Mouse (Mus musculus): Measurements from ENCODE around the gene Kcnk12. TPM values are rescaled to one million over a fixed set of nuclear protein-coding genes. Genes with fewer than 3 reads are reported as not detected.

The Kcnk12 gene
- polyA plus RNA-seq, 1 experiment from 2014 or later: 0.12 TPM

DNA sequence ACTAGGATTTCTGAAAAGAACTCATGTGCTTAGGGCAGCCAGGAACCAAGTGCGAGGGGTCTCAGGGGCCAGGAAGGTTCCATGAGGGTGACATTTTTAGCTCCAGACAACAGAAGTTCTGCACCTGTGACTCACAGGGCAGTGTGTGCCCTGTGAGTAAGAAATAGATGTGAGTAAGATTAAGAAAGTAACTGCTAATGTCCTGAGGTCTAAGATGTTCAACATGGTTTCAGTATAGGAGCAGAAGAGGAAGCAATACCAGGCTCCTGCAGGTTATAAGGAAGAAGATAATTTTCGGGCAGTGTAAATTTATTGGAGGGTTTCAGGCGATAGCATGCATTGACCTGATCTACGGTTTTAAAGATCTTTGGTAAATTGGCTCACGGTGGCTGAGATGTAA is 16.6 kb downstream of the Kcnk12 start:
- peaks cover 15% of the 10 kb centered on the region; the same call in 1 of the 2 replicates for H3K4me1 ChIP-seq (replicated peaks)
- H3K4me3 ChIP-seq: no peak overlapping the region
- WGBS: 92% methylated on average over 5 of the region's 5 CpGs
- H3K9me3 ChIP-seq: no peaks in the 10 kb centered on the region
- no peak overlapping the region for H3K27ac ChIP-seq
- no peak for DNase-seq (ENCODE audit: low spot score)
- no peaks in the 10 kb centered on the region for H3K36me3 ChIP-seq
- H3K27me3 ChIP-seq (ENCODE audit: insufficient read depth, poor library complexity, severe bottlenecking): peaks cover 15% of the 10 kb centered on the region; the same call in 1 of the 2 replicates

DNA sequence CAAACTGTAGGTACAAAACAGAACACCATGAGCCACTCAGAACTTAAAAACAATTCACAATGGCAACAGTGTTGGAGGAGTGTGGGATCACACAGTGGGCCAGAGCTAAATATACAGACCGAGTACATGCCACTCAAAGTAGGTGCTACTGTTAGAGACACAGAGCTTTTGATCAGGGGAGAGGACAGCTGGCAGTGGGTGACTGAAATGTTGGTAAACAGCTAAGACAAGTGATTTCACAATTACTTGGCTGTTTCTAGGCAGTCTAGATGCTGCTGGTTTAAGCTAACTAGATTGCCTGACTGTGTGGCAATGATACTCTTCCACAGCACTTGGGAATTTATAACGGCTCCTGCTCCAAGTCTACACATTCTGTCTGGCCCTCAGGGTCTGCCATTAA is 17.6 kb downstream of the Kcnk12 start:
- Histone ChIP-seq H3K36me3 (no peaks in the 10 kb centered on the region), H3K27me3 (ENCODE audit: insufficient read depth, poor library complexity, severe bottlenecking) (peaks cover 15% of the 10 kb centered on the region; the same call in 1 of the 2 replicates), H3K4me3 (no peak overlapping the region), H3K4me1 (replicated peaks) (peaks cover 15% of the 10 kb centered on the region; the same call in 1 of the 2 replicates), H3K9me3 (no peaks in the 10 kb centered on the region), H3K27ac (no peak overlapping the region)
- DNase-seq (ENCODE audit: low spot score): no peak
- 55% methylated on average over 2 of the region's 2 CpGs for WGBS

DNA sequence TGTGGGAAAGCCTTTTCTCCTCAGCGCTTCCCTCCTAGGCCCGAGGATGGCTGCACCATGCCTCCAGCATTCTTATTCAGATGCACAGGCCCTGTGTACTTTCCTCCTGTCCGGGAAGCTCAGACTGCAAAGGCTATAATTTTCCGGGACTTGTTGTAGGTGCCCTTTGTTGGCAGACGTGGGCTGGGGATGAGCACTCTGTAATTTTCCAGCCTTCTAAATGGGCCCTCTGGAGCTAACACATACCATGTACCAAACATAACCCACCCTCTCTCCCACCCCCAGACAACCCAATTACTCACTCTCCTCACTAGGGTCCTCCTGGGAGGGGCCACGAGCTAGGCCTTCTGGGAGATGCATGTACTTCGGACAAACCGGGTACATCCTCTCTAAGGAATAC is 22.8 kb downstream of the Kcnk12 start:
- Histone ChIP-seq H3K27ac (no peak overlapping the region), H3K4me3 (no peak overlapping the region), H3K9me3 (0 out of 2 replicates have a peak, but pooled peaks cover 2% of the 10 kb centered on the region), H3K4me1 (replicated peaks) (peaks cover 4% of the 10 kb centered on the region; the same call in 1 of the 2 replicates), H3K36me3 (no peaks in the 10 kb centered on the region), H3K27me3 (ENCODE audit: insufficient read depth, poor library complexity, severe bottlenecking) (0 out of 2 replicates have a peak, but pooled peaks cover 3% of the 10 kb centered on the region)
- 89% methylated on average over 8 of the region's 8 CpGs for WGBS
- DNase-seq (ENCODE audit: low spot score): no peak

DNA sequence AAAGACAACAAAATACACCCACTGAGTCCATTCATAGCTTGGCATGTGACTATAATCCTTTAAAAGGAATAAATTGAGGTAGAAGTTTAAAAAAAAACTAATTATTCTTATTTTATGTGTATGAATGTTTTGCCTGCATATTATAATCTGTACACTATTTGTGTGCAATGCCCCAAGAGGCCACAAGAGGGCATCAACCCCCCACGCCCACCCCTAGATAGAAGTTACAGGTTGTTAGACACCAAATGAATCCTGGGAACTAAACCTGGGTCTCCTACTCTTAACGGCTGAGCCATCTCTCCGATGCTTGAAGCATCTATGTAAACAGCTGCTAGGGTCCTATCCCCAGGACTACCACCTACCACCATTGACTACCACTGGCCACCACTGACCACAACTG is 24.6 kb downstream of the Kcnk12 start:
- WGBS: 82% methylated on average over 3 of the region's 3 CpGs
- no peaks in the 10 kb centered on the region for H3K4me1 ChIP-seq (replicated peaks)
- 0 out of 2 replicates have a peak, but pooled peaks cover 1% of the 10 kb centered on the region for H3K27me3 ChIP-seq (ENCODE audit: insufficient read depth, poor library complexity, severe bottlenecking)
- H3K9me3 ChIP-seq: 0 out of 2 replicates have a peak, but pooled peaks cover 2% of the 10 kb centered on the region
- DNase-seq (ENCODE audit: low spot score): no peak
- no peak overlapping the region for H3K27ac ChIP-seq
- no peak overlapping the region for H3K4me3 ChIP-seq
- no peaks in the 10 kb centered on the region for H3K36me3 ChIP-seq

GRCm38 (mm10) chr17:87770766-87771165 is 27.0 kb downstream of the Kcnk12 start:
- WGBS: 48% methylated on average over 5 of the region's 5 CpGs
- no peaks in the 10 kb centered on the region for H3K4me1 ChIP-seq (replicated peaks)
- no peaks in the 10 kb centered on the region for H3K36me3 ChIP-seq
- H3K27ac ChIP-seq: no peak overlapping the region
- H3K9me3 ChIP-seq: 0 out of 2 replicates have a peak, but pooled peaks cover 2% of the 10 kb centered on the region
- no peaks in the 10 kb centered on the region for H3K27me3 ChIP-seq (ENCODE audit: insufficient read depth, poor library complexity, severe bottlenecking)
- no peak for DNase-seq (ENCODE audit: low spot score)
- no peak overlapping the region for H3K4me3 ChIP-seq

DNA sequence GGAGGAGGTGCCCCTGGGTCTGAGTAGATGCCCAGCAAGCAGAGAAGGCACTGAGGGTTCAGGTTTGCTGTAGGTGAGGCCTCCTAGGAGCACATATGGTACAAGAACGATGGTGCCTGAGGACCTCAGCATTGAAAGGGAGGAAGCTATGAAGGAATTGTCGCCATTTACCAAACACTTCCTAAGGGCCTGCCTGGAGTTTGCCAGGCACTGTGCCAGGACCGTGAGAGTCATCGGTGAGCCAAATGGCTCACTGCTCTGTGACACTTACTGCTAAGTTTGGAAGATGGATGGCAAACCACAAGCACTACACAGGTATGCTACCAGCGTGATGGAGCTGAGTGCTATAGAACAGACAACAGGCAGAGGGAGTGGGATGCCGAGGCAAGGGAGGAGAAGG is 30.9 kb downstream of the Kcnk12 start:
- H3K27me3 ChIP-seq (ENCODE audit: insufficient read depth, poor library complexity, severe bottlenecking): no peaks in the 10 kb centered on the region
- no peak overlapping the region for H3K4me3 ChIP-seq
- WGBS: 86% methylated on average over 6 of the region's 6 CpGs
- H3K27ac ChIP-seq: no peak overlapping the region
- no peaks in the 10 kb centered on the region for H3K36me3 ChIP-seq
- H3K9me3 ChIP-seq: no peaks in the 10 kb centered on the region
- DNase-seq (ENCODE audit: low spot score): no peak
- H3K4me1 ChIP-seq (replicated peaks): no peaks in the 10 kb centered on the region

GRCm38 (mm10) chr17:87765031-87765430 is 32.8 kb downstream of the Kcnk12 start:
- no peaks in the 10 kb centered on the region for H3K36me3 ChIP-seq

GRCm38 (mm10) chr17:87763146-87763545 is 34.6 kb downstream of the Kcnk12 start:
- no peak overlapping the region for H3K4me3 ChIP-seq
- no peaks in the 10 kb centered on the region for H3K27me3 ChIP-seq (ENCODE audit: insufficient read depth, poor library complexity, severe bottlenecking)
- H3K27ac ChIP-seq: no peak overlapping the region
- 42% methylated on average over 7 of the region's 7 CpGs for WGBS
- no peaks in the 10 kb centered on the region for H3K4me1 ChIP-seq (replicated peaks)
- no peaks in the 10 kb centered on the region for H3K36me3 ChIP-seq
- DNase-seq (ENCODE audit: low spot score): no peak
- H3K9me3 ChIP-seq: no peaks in the 10 kb centered on the region

More at GRCm38 (mm10) chr17:87765031-87765430, 32.8 kb downstream of the Kcnk12 start:
- no peak overlapping the region for H3K4me3 ChIP-seq
- no peaks in the 10 kb centered on the region for H3K9me3 ChIP-seq
- 95% methylated on average over 11 of the region's 11 CpGs for WGBS
- H3K27me3 ChIP-seq (ENCODE audit: insufficient read depth, poor library complexity, severe bottlenecking): no peaks in the 10 kb centered on the region
- DNase-seq (ENCODE audit: low spot score): no peak
- no peak overlapping the region for H3K27ac ChIP-seq
- H3K4me1 ChIP-seq (replicated peaks): no peaks in the 10 kb centered on the region

- no peak overlapping the region for H3K4me3 ChIP-seq
- DNase-seq (ENCODE audit: low spot score): no peak
- no peak overlapping the region for H3K27ac ChIP-seq
- H3K9me3 ChIP-seq: no peaks in the 10 kb centered on the region
- no peaks in the 10 kb centered on the region for H3K4me1 ChIP-seq (replicated peaks)
- no peaks in the 10 kb centered on the region for H3K27me3 ChIP-seq (ENCODE audit: insufficient read depth, poor library complexity, severe bottlenecking)
- WGBS: 92% methylated on average over 4 of the region's 4 CpGs
- H3K36me3 ChIP-seq: no peaks in the 10 kb centered on the region
These were observed 37.5 kb downstream of the Kcnk12 start for GRCm38 (mm10) chr17:87760315-87760714.

- Histone ChIP-seq H3K27me3 (ENCODE audit: insufficient read depth, poor library complexity, severe bottlenecking) (peaks cover 66% of the 10 kb centered on the region), H3K27ac (peak overlapping the region; percentile 79), H3K36me3 (no peaks in the 10 kb centered on the region), H3K4me1 (replicated peaks) (peaks cover 38% of the 10 kb centered on the region), H3K4me3 (peak overlapping the region; percentile 65), H3K9me3 (peaks cover 7% of the 10 kb centered on the region)
- peak; percentile 68 for DNase-seq (ENCODE audit: low spot score)
- 3% methylated on average over 101 of the region's 101 CpGs for WGBS
These were observed 51.6 kb downstream of the Kcnk12 start for GRCm38 (mm10) chr17:87745926-87746888.

DNA sequence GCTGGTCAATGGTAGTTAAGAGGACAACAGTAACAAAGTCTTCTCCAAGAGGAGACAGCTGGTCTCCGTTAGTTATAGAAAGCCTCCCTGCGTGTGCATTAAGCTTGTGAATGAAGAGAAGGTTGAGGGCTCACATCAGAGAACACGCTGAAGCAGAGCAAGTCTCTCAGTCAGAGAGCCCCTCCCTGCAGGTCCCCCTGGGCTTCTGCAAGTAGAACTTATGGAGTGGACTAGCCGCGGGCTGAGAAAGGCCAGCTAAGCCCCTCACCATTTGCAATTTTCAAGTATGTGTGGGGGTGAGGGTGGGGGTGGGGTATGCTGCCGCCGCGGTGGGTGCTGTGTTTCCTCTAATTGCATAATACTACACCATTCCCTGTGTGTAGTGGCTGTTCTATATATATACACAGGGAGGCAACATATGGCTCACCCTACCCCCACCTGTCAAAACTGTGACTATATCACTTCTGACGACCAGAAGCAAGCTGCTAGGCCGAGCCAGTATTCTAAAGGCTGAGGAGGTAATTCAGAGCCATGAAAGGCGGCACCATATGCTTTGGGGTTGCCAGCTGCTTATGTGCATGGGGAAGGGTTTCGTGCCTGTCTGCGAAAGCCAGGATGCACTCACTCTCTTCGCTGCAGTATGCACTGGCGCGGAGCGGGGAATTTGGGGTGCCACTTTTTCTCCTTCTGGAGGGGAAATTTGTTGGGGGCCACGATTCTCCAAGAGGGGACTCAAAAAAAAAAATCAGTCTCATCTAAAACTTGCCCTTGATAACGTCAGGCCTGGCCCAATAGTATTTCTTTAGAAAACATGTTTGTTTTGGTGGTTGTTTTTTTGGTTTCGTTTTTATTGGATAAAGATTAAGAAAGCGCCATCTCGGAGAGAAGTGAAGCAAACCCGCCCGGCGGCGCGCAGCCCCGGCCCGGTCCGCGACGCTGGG is 52.5 kb downstream of the Kcnk12 start:
- no peaks in the 10 kb centered on the region for H3K36me3 ChIP-seq
- H3K4me1 ChIP-seq (replicated peaks): peaks cover 39% of the 10 kb centered on the region
- peaks cover 7% of the 10 kb centered on the region for H3K9me3 ChIP-seq
- H3K4me3 ChIP-seq: peak overlapping the region; percentile 65
- peak; percentile 54 for DNase-seq (ENCODE audit: low spot score)
- H3K27me3 ChIP-seq (ENCODE audit: insufficient read depth, poor library complexity, severe bottlenecking): peaks cover 66% of the 10 kb centered on the region
- 14% methylated on average over 32 of the region's 32 CpGs for WGBS
- peak overlapping the region; percentile 79; the same call in 1 of the 2 replicates for H3K27ac ChIP-seq

DNA sequence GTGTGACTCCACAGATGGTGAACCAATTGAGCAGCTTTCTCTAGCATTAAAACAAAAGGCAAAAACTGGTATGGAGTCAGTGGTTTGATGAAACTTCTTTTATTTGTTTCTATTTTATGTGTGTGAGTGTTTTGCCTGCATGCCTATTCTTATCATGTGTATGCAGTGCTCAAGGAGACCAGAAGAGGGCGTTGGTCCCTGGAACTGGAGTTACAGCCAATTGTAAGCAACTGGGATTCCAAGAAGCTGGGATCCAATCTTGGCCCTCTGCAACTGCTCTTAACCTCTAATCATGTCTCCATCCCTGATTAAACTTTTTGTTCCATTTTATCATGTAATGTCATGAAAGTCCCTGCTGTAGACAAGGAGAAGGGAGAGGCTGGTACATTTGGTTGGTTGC is 58.0 kb downstream of the Kcnk12 start:
- no peak overlapping the region for H3K4me3 ChIP-seq
- peaks cover 17% of the 10 kb centered on the region for H3K4me1 ChIP-seq (replicated peaks)
- H3K27ac ChIP-seq: no peak overlapping the region
- DNase-seq (ENCODE audit: low spot score): no peak
- no peaks in the 10 kb centered on the region for H3K9me3 ChIP-seq
- peaks cover 28% of the 10 kb centered on the region for H3K27me3 ChIP-seq (ENCODE audit: insufficient read depth, poor library complexity, severe bottlenecking)
- H3K36me3 ChIP-seq: no peaks in the 10 kb centered on the region
- WGBS: 46% methylated on average over 1 of the region's 1 CpGs
